Mouse (Mus musculus) liver, embryonic 14.5 days (tissue): ENCODE measurements around the gene Megf8. TPM values are rescaled to one million over a fixed set of nuclear protein-coding genes. Genes with fewer than 3 reads are reported as not detected.

ENCODE experiments used
- ATAC-seq: fragments of 200-750 bp; cut with Nextera tagmentation; 2 replicates; pipeline ENCODE4 v1.8.0; 2017; ENCODE audit warnings: moderate number of reproducible peaks, mild to moderate bottlenecking, moderate library complexity; ENCODE audit not compliant: insufficient read depth
- DNase-seq, 3 experiments: peaks; one replicate each; pipeline ENCODE4 v3.0.0-alpha.2; 2012 to 2013; ENCODE audit warnings: low read depth in 3 of 3, low spot score in 3 of 3
- H3K27ac ChIP-seq: fragments of 300-500 bp; sonication (generic); 2 replicates; pipeline ENCODE4 v1.5.1; 2014; ENCODE audit warnings: moderate library complexity, mild to moderate bottlenecking, control low read depth, inconsistent platforms
- H3K27me3 ChIP-seq: fragments of 300-500 bp; sonication (generic); 2 replicates; pipeline ENCODE4 v1.6.1; 2014; ENCODE audit warnings: mild to moderate bottlenecking, low read length, moderate library complexity; ENCODE audit not compliant: control insufficient read depth, insufficient read depth
- H3K36me3 ChIP-seq: fragments of 300-500 bp; sonication (generic); replicated peaks from 2 replicates; pipeline ENCODE4 v1.6.1; 2014; ENCODE audit warnings: low read depth; ENCODE audit not compliant: control insufficient read depth, insufficient read depth
- H3K4me1 ChIP-seq, 2 experiments: fragments of 200-500 bp in 1 of 2; fragments of 300-500 bp in 1 of 2; sonication (generic) in 1 of 2; replicated peaks; 2 replicates each; pipeline ENCODE4 v1.6.1; 2012 to 2014; ENCODE audit warnings: antibody characterized with exemption in 1 of 2, inconsistent platforms in 1 of 2, low read length in 1 of 2; ENCODE audit not compliant: control insufficient read depth in 2 of 2, insufficient read depth in 2 of 2
- H3K4me2 ChIP-seq: fragments of 300-500 bp; sonication (generic); 2 replicates; pipeline ENCODE4 v1.6.1; 2014; ENCODE audit warnings: low read depth, mild to moderate bottlenecking, control low read depth, moderate library complexity
- H3K4me3 ChIP-seq, 2 experiments: fragments of 200-500 bp in 1 of 2; fragments of 300-500 bp in 1 of 2; sonication (generic) in 1 of 2; 2 replicates each; pipeline ENCODE4 v1.5.1; 2012 to 2014; ENCODE audit warnings: low read depth in 2 of 2, low read length in 2 of 2, mild to moderate bottlenecking in 2 of 2, control low read depth in 1 of 2, inconsistent platforms in 1 of 2, moderate library complexity in 1 of 2; ENCODE audit not compliant: insufficient read depth in 1 of 2
- H3K9ac ChIP-seq: fragments of 300-500 bp; sonication (generic); replicated peaks from 2 replicates; pipeline ENCODE4 v1.6.1; 2014; ENCODE audit warnings: mild to moderate bottlenecking, control low read depth, moderate library complexity
- H3K9me3 ChIP-seq: fragments of 300-500 bp; sonication (generic); 2 replicates; pipeline ENCODE4 v1.6.1; 2016; ENCODE audit warnings: low read length, mixed read lengths; ENCODE audit not compliant: control insufficient read depth
- CTCF ChIP-seq: IDR thresholded peaks from 2 replicates; pipeline ENCODE4 v1.5.1; 2016; ENCODE audit warnings: antibody characterized with exemption, low read depth, control low read depth
- EP300 ChIP-seq: IDR thresholded peaks from 2 replicates; pipeline ENCODE4 v1.6.1; 2016; ENCODE audit warnings: antibody characterized with exemption, low read depth
- WGBS: fragments of 180-500 bp; shearing (Covaris S2); extraction: QIAGEN DNeasy Blood & Tissue Kit; methylation state at CpG from one replicate; pipeline ENCODE4 v1.1.7; 2014; ENCODE audit not compliant: insufficient replicate concordance; 5-methylcytosine and 5-hydroxymethylcytosine counted together
- polyA plus RNA-seq, 2 experiments: library from polyadenylated mRNA; depleted of rRNA in 1 of 2; stranded (reverse) in 1 of 2; unstranded in 1 of 2; fragments of >200 nt; fragmentation: Nextera tagmentation in 1 of 2; extraction: Ambion mirVana in 1 of 2; gene quantifications; 2 replicates each; pipeline versions ENCODE4 v1.2.1 to v1.2.3; 2012 to 2014

The Megf8 gene
- polyA plus RNA-seq, 2 experiments: 0.53 to 1.3 TPM

GRCm38 (mm10) chr7:25387811-25388440 lies 71.0 kb downstream of the Megf8 start:
- Histone ChIP-seq H3K27ac (no peak overlapping the region), H3K4me3 (no peak overlapping the region), H3K36me3 (peaks cover 2% of the 10 kb centered on the region; the same call in 1 of the 2 replicates), H3K4me1 (peaks cover 26 to 32% of the 10 kb centered on the region in 2 experiments), H3K9me3 (no peaks in the 10 kb centered on the region), H3K9ac (no peak overlapping the region), H3K27me3 (no peaks in the 10 kb centered on the region), H3K4me2 (no peak overlapping the region)
- ATAC-seq (no peak), DNase-seq (no peak)
- TF ChIP-seq EP300: no peak
- no peak for TF ChIP-seq CTCF
- 85% methylated on average over 18 of the region's 18 CpGs for WGBS

- WGBS: 80% methylated on average over 7 of the region's 7 CpGs
- H3K27me3 ChIP-seq: no peaks in the 10 kb centered on the region
- DNase-seq (no peak), ATAC-seq (no peak)
- TF ChIP-seq CTCF (no peak), EP300 (no peak)
- H3K4me2 ChIP-seq: no peak overlapping the region
- H3K4me1 ChIP-seq: peaks cover 26 to 32% of the 10 kb centered on the region in 2 experiments
- peaks cover 2% of the 10 kb centered on the region; the same call in 1 of the 2 replicates for H3K36me3 ChIP-seq
- no peaks in the 10 kb centered on the region for H3K9me3 ChIP-seq
- H3K27ac ChIP-seq: no peak overlapping the region
- no peak overlapping the region for H3K4me3 ChIP-seq
- H3K9ac ChIP-seq: no peak overlapping the region
Observed at GRCm38 (mm10) chr7:25388916-25389315, 72.0 kb downstream of the Megf8 start.

- H3K4me3 ChIP-seq: no peak overlapping the region
- peaks cover 2% of the 10 kb centered on the region; the same call in 1 of the 2 replicates for H3K36me3 ChIP-seq
- H3K4me2 ChIP-seq: peak overlapping the region; percentile 48
- no peaks in the 10 kb centered on the region for H3K9me3 ChIP-seq
- H3K27me3 ChIP-seq: no peaks in the 10 kb centered on the region
- H3K9ac ChIP-seq: peak overlapping the region; percentile 44
- TF ChIP-seq CTCF (no peak), EP300 (no peak)
- DNase-seq: peak; percentile 63 to 65 (median 64)
- ATAC-seq: peak; percentile 90
- peaks cover 32 to 39% of the 10 kb centered on the region in 2 experiments for H3K4me1 ChIP-seq
- peak overlapping the region; percentile 42 for H3K27ac ChIP-seq
- WGBS: 60% methylated on average over 8 of the region's 8 CpGs
Observed at GRCm38 (mm10) chr7:25390054-25390770, 73.2 kb downstream of the Megf8 start.

GRCm38 (mm10) chr7:25390986-25391385 lies 74.0 kb downstream of the Megf8 start:
- no peaks in the 10 kb centered on the region for H3K27me3 ChIP-seq
- no peak for TF ChIP-seq CTCF
- TF ChIP-seq EP300: no peak
- peaks cover 2% of the 10 kb centered on the region; the same call in 1 of the 2 replicates for H3K36me3 ChIP-seq
- DNase-seq (no peak), ATAC-seq (no peak)
- H3K9me3 ChIP-seq: no peaks in the 10 kb centered on the region
- H3K27ac ChIP-seq: no peak overlapping the region
- 58% methylated on average over 2 of the region's 2 CpGs for WGBS
- no peak overlapping the region for H3K4me2 ChIP-seq
- H3K4me3 ChIP-seq: no peak overlapping the region
- H3K9ac ChIP-seq: 0 out of 2 replicates have a peak overlapping the region, but pooled peaks have one; percentile 3
- peaks cover 30 to 33% of the 10 kb centered on the region in 2 experiments for H3K4me1 ChIP-seq

GRCm38 (mm10) chr7:25391856-25392453 lies 75.0 kb downstream of the Megf8 start:
- Histone ChIP-seq H3K36me3 (peaks cover 2% of the 10 kb centered on the region; the same call in 1 of the 2 replicates), H3K27ac (no peak overlapping the region), H3K4me3 (no peak overlapping the region), H3K4me2 (no peak overlapping the region), H3K27me3 (no peaks in the 10 kb centered on the region), H3K9ac (no peak overlapping the region), H3K9me3 (no peaks in the 10 kb centered on the region), H3K4me1 (peaks cover 23 to 24% of the 10 kb centered on the region in 2 experiments)
- no peak for DNase-seq
- ATAC-seq: no peak
- TF ChIP-seq CTCF (no peak), EP300 (no peak)
- 53% methylated on average over 2 of the region's 2 CpGs for WGBS
